Mouse (Mus musculus) neural tube, embryonic 12.5 days (tissue): ENCODE measurements around the gene Tlr8. TPM values are rescaled to one million over a fixed set of nuclear protein-coding genes. Genes with fewer than 3 reads are reported as not detected.

ENCODE experiments used
- ATAC-seq: fragments of 200-750 bp; cut with Nextera tagmentation; 2 replicates; pipeline ENCODE4 v1.8.0; 2017; ENCODE audit warnings: low read depth, mild to moderate bottlenecking, moderate TSS enrichment, moderate library complexity; ENCODE audit not compliant: low FRiP score
- H3K27ac ChIP-seq: fragments of 300-500 bp; sonication (generic); 2 replicates; pipeline ENCODE4 v1.5.1; 2016
- H3K27me3 ChIP-seq: fragments of 300-500 bp; sonication (generic); replicated peaks from 2 replicates; pipeline ENCODE4 v1.6.1; 2016; ENCODE audit warnings: mild to moderate bottlenecking
- H3K36me3 ChIP-seq: fragments of 300-500 bp; sonication (generic); 2 replicates; pipeline ENCODE4 v1.6.1; 2016; ENCODE audit warnings: mild to moderate bottlenecking
- H3K4me1 ChIP-seq: fragments of 300-500 bp; sonication (generic); 2 replicates; pipeline ENCODE4 v1.6.1; 2016
- H3K4me2 ChIP-seq: fragments of 300-500 bp; sonication (generic); replicated peaks from 2 replicates; pipeline ENCODE4 v1.6.1; 2016; ENCODE audit warnings: mild to moderate bottlenecking
- H3K4me3 ChIP-seq: fragments of 300-500 bp; sonication (generic); 2 replicates; pipeline ENCODE4 v1.5.1; 2016
- H3K9ac ChIP-seq: fragments of 300-500 bp; sonication (generic); 2 replicates; pipeline ENCODE4 v1.6.1; 2016; ENCODE audit warnings: mild to moderate bottlenecking
- H3K9me3 ChIP-seq: fragments of 300-500 bp; sonication (generic); 2 replicates; pipeline ENCODE4 v1.6.1; 2016; ENCODE audit warnings: mild to moderate bottlenecking
- WGBS: fragments of 180-500 bp; shearing (Covaris S2); methylation state at CpG from one replicate; pipeline ENCODE4 v1.1.7; 2016; 5-methylcytosine and 5-hydroxymethylcytosine counted together
- polyA plus RNA-seq: library from polyadenylated mRNA; unstranded; fragments of >200 nt; fragmentation: Nextera tagmentation; extraction: Ambion mirVana; gene quantifications from 2 replicates; pipeline ENCODE4 v1.2.1, GENCODE M21; 2016

Gene Tlr8
- polyA plus RNA-seq, 1 experiment from 2014 or later, result 0.23 TPM

GRCm38 (mm10) chrX:167226570-167226969 lies 37.6 kb downstream of the Tlr8 start:
- no peak overlapping the region for H3K4me3 ChIP-seq
- 93% methylated on average over 5 of the region's 5 CpGs for WGBS
- H3K36me3 ChIP-seq, result no peaks in the 10 kb centered on the region
- H3K9ac ChIP-seq, result no peak overlapping the region
- H3K9me3 ChIP-seq, result no peaks in the 10 kb centered on the region
- H3K4me2 ChIP-seq, result no peak overlapping the region
- H3K27ac ChIP-seq, result no peak overlapping the region
- H3K4me1 ChIP-seq, result no peaks in the 10 kb centered on the region
- H3K27me3 ChIP-seq, result no peaks in the 10 kb centered on the region
- ATAC-seq, result no peak

GRCm38 (mm10) chrX:167212707-167213106 lies 51.4 kb downstream of the Tlr8 start:
- H3K9ac ChIP-seq, result no peak overlapping the region
- H3K36me3 ChIP-seq, result no peaks in the 10 kb centered on the region
- H3K9me3 ChIP-seq, result no peaks in the 10 kb centered on the region
- no peak overlapping the region for H3K4me3 ChIP-seq
- no peak for ATAC-seq
- WGBS, result 27% methylated on average over 8 of the region's 8 CpGs
- no peak overlapping the region for H3K4me2 ChIP-seq
- H3K27me3 ChIP-seq, result no peaks in the 10 kb centered on the region; the same call in 1 of the 2 replicates
- H3K27ac ChIP-seq, result no peak overlapping the region
- peaks cover 10% of the 10 kb centered on the region; the same call in 1 of the 2 replicates for H3K4me1 ChIP-seq

- H3K4me2 ChIP-seq, result no peak overlapping the region
- H3K27ac ChIP-seq, result no peak overlapping the region
- no peak overlapping the region for H3K9ac ChIP-seq
- no peaks in the 10 kb centered on the region for H3K9me3 ChIP-seq
- H3K4me1 ChIP-seq, result peaks cover 10% of the 10 kb centered on the region; the same call in 1 of the 2 replicates
- H3K4me3 ChIP-seq, result no peak overlapping the region
- no peaks in the 10 kb centered on the region; the same call in 1 of the 2 replicates for H3K27me3 ChIP-seq
- no peaks in the 10 kb centered on the region for H3K36me3 ChIP-seq
- no peak for ATAC-seq
- 43% methylated on average over 9 of the region's 9 CpGs for WGBS
Observed at GRCm38 (mm10) chrX:167211871-167212555, 52.1 kb downstream of the Tlr8 start.

- Histone ChIP-seq H3K27ac (no peak overlapping the region), H3K9me3 (no peaks in the 10 kb centered on the region), H3K4me1 (peaks cover 10% of the 10 kb centered on the region; the same call in 1 of the 2 replicates), H3K36me3 (no peaks in the 10 kb centered on the region), H3K4me2 (peak overlapping the region; percentile 54), H3K9ac (no peak overlapping the region), H3K4me3 (no peak overlapping the region), H3K27me3 (no peaks in the 10 kb centered on the region; the same call in 1 of the 2 replicates)
- no peak for ATAC-seq
- 64% methylated on average over 6 of the region's 6 CpGs for WGBS
Observed at GRCm38 (mm10) chrX:167210319-167210728, 53.8 kb downstream of the Tlr8 start.

DNA sequence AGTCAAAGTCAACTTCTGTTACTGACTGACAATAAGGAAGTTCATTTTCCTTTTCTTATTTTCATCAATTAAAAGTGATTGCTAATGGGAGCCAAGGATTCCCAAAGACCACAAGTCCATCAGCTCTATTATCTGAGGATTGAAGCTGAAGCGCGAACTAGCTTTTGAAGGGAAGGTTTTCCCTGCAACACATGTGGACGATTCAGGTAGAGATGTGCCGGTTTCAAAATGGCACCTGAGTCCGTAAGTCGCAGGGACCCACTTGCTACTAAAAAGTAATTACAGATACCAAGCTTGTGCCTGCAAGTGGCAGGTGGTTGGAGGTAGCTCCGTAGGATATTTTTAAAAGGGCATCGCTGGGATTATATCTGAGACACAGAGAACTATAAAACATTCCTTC lies 54.3 kb downstream of the Tlr8 start:
- H3K36me3 ChIP-seq, result no peaks in the 10 kb centered on the region
- H3K4me1 ChIP-seq, result peaks cover 10% of the 10 kb centered on the region; the same call in 1 of the 2 replicates
- peak overlapping the region; percentile 49 for H3K9ac ChIP-seq
- H3K27ac ChIP-seq, result no peak overlapping the region
- no peak for ATAC-seq
- no peaks in the 10 kb centered on the region; the same call in 1 of the 2 replicates for H3K27me3 ChIP-seq
- WGBS, result 61% methylated on average over 8 of the region's 8 CpGs
- H3K4me3 ChIP-seq, result peak overlapping the region; percentile 60; the same call in 1 of the 2 replicates
- peak overlapping the region; percentile 54 for H3K4me2 ChIP-seq
- H3K9me3 ChIP-seq, result no peaks in the 10 kb centered on the region

GRCm38 (mm10) chrX:167208978-167209754 lies 55.0 kb downstream of the Tlr8 start, which contains the start of gene Tmsb4x:
Gene Tmsb4x (minus strand): TSS chrX:167209315.
- no peaks in the 10 kb centered on the region for H3K9me3 ChIP-seq
- ATAC-seq, result peak; percentile 89
- WGBS, result 20% methylated on average over 39 of the region's 39 CpGs
- peak within 1 kb of the TSS; percentile 87 for H3K27ac ChIP-seq
- no peaks in the 10 kb centered on the region; the same call in 1 of the 2 replicates for H3K27me3 ChIP-seq
- peak within 1 kb of the TSS; percentile 60 for H3K4me3 ChIP-seq
- H3K36me3 ChIP-seq, result no peaks in the 10 kb centered on the region
- peak within 1 kb of the TSS; percentile 74 for H3K9ac ChIP-seq
- peaks cover 10% of the 10 kb centered on the region; the same call in 1 of the 2 replicates for H3K4me1 ChIP-seq
- peak within 1 kb of the TSS; percentile 58 for H3K4me2 ChIP-seq

DNA sequence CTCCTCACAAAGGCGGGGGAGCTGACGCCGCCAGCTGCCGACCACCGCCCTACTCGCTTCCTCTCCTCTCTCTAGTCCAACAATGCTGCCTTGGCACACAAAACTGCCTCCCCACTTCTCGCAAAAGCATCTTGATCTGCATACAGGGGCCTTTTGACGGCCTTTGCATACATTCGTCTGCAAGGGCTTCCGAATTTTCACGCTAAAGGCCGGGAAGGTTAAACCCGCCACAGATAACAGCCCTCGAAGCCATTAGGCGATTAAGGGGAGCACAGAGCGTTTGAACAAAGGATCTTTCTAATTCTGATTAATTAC lies 55.7 kb downstream of the Tlr8 start:
- H3K4me2 ChIP-seq, result no peak overlapping the region; the same call in 1 of the 2 replicates
- H3K4me3 ChIP-seq, result peak overlapping the region; percentile 60
- no peaks in the 10 kb centered on the region; the same call in 1 of the 2 replicates for H3K27me3 ChIP-seq
- peak overlapping the region; percentile 87 for H3K27ac ChIP-seq
- peak; percentile 39; the same call in 1 of the 2 replicates for ATAC-seq
- 9% methylated on average over 16 of the region's 16 CpGs for WGBS
- H3K36me3 ChIP-seq, result no peaks in the 10 kb centered on the region
- peak overlapping the region; percentile 74 for H3K9ac ChIP-seq
- peaks cover 10% of the 10 kb centered on the region; the same call in 1 of the 2 replicates for H3K4me1 ChIP-seq
- H3K9me3 ChIP-seq, result no peaks in the 10 kb centered on the region

- no peaks in the 10 kb centered on the region; the same call in 1 of the 2 replicates for H3K27me3 ChIP-seq
- H3K4me1 ChIP-seq, result peaks cover 10% of the 10 kb centered on the region; the same call in 1 of the 2 replicates
- H3K27ac ChIP-seq, result peak overlapping the region; percentile 87; the same call in 1 of the 2 replicates
- H3K9me3 ChIP-seq, result no peaks in the 10 kb centered on the region
- H3K9ac ChIP-seq, result peak overlapping the region; percentile 74
- ATAC-seq, result no peak
- 27% methylated on average over 25 of the region's 25 CpGs for WGBS
- peak overlapping the region; percentile 60 for H3K4me3 ChIP-seq
- peak overlapping the region; percentile 58 for H3K4me2 ChIP-seq
- no peaks in the 10 kb centered on the region for H3K36me3 ChIP-seq
Observed at GRCm38 (mm10) chrX:167207741-167208505, 56.2 kb downstream of the Tlr8 start.

GRCm38 (mm10) chrX:167205813-167206520 lies 58.2 kb downstream of the Tlr8 start:
- Histone ChIP-seq H3K4me3 (no peak overlapping the region), H3K27me3 (no peaks in the 10 kb centered on the region; the same call in 1 of the 2 replicates), H3K4me1 (0 out of 2 replicates have a peak, but pooled peaks cover 5% of the 10 kb centered on the region), H3K9me3 (no peaks in the 10 kb centered on the region), H3K27ac (no peak overlapping the region), H3K36me3 (no peaks in the 10 kb centered on the region), H3K9ac (no peak overlapping the region), H3K4me2 (peak overlapping the region; percentile 58; the same call in 1 of the 2 replicates)
- ATAC-seq, result no peak
- WGBS, result 64% methylated on average over 8 of the region's 8 CpGs

GRCm38 (mm10) chrX:167201365-167201764 lies 62.8 kb downstream of the Tlr8 start:
- H3K27ac ChIP-seq, result no peak overlapping the region
- no peak overlapping the region for H3K4me3 ChIP-seq
- ATAC-seq, result no peak
- 0 out of 2 replicates have a peak, but pooled peaks cover 3% of the 10 kb centered on the region for H3K27me3 ChIP-seq
- WGBS, result 91% methylated on average over 2 of the region's 2 CpGs
- H3K9ac ChIP-seq, result no peak overlapping the region
- no peak overlapping the region for H3K4me2 ChIP-seq
- no peaks in the 10 kb centered on the region for H3K4me1 ChIP-seq
- H3K9me3 ChIP-seq, result no peaks in the 10 kb centered on the region
- H3K36me3 ChIP-seq, result no peaks in the 10 kb centered on the region

DNA sequence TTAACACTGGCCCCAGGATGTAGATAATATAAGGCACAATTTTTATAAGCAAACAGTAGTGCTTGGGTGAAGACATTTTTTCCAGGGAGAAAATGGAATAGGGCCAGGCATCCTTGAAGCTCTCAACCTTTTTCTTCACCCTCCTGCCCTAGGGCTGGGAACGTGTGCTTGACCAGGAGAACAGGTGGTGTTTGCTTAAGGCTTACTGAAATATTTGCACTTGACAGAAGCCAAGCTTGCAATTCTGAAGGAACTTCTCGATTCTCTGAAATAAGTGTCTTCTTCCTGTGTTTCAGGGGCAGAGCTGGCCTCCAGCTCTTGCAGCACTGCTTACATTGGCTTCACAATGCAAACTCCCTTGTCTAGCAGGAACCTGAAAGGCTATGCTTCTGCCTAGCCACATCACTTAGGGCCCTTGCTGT lies 68.9 kb downstream of the Tlr8 start:
- WGBS, result 71% methylated on average over 2 of the region's 2 CpGs
- no peaks in the 10 kb centered on the region for H3K36me3 ChIP-seq

More for the DNA sequence above, 68.9 kb downstream of the Tlr8 start:
- no peaks in the 10 kb centered on the region for H3K4me1 ChIP-seq
- H3K27ac ChIP-seq, result no peak overlapping the region
- no peak overlapping the region for H3K4me2 ChIP-seq
- no peak overlapping the region for H3K4me3 ChIP-seq
- 0 out of 2 replicates have a peak, but pooled peaks cover 3% of the 10 kb centered on the region for H3K27me3 ChIP-seq
- H3K9me3 ChIP-seq, result no peaks in the 10 kb centered on the region
- no peak overlapping the region for H3K9ac ChIP-seq
- no peak for ATAC-seq
